Mouse (Mus musculus): Measurements from ENCODE around the gene Med13l. TPM values are rescaled to one million over a fixed set of nuclear protein-coding genes. Genes with fewer than 3 reads are reported as not detected.

The Med13l gene
- polyA plus RNA-seq, 1 experiment = 42.8 TPM

DNA sequence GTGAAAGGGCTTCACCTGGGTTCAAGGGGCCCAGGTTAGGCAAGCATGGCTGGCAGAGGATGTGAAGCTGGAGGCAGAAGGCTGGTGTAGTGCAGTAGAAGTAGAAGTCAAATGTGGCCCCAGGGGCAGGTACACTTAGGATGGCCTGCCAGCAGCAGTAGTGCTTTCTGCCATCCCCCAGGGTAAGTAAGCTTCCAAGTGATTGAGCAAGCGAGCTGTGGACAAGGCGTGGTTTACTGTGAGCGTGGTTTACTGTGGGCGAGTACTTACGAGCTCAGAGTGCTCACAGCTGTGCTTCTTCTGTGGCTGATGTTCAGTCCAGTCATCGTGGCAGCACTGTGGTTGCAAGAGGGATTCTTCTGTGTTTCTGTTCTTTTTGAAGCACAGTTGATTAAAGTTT lies 103.5 kb downstream of the Med13l start:
- no peaks in the 10 kb centered on the region for H3K36me3 ChIP-seq (ENCODE audit: control insufficient read depth, insufficient read depth, low read length)
- no peak for DNase-seq
- WGBS = 7% methylated on average over 6 of the region's 6 CpGs
- H3K27me3 ChIP-seq (ENCODE audit: control insufficient read depth, insufficient read depth, low read length) = no peaks in the 10 kb centered on the region
- H3K4me3 ChIP-seq (ENCODE audit: control insufficient read depth, insufficient read depth, low read length) = no peak overlapping the region
- no peak overlapping the region for H3K27ac ChIP-seq (ENCODE audit: control insufficient read depth, insufficient read depth, low read length)
- TF ChIP-seq POLR2A (IDR thresholded peaks at IDR 0.05; ENCODE audit: control insufficient read depth, extremely low read depth, insufficient read depth, low read length, poor library complexity) (no peak), CTCF (IDR thresholded peaks at IDR 0.05; ENCODE audit: borderline replicate concordance, control insufficient read depth, extremely low read depth, insufficient read depth, low read length, poor library complexity) (no peak)
- H3K4me1 ChIP-seq (replicated peaks; ENCODE audit: control insufficient read depth, insufficient read depth, low read length) = peaks cover 32% of the 10 kb centered on the region

DNA sequence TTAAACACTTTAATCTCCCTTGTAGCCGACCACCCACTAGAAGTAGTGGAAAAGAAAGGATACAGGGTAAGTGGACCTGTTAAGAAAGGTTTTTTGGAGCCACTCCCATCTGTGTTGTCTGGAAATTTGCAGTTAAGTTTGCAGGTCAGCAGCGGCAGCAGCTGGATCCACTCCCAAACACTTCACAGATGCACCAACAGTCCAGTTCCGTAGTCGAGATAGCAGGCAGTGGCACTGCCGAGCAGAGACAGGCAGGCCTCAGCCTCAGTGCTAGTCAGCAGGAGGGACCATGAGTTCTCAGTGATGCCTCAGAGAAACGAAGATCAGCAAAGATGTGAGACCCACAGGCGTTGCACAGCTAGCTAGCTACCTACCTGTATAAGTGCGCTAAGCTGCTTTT lies 104.5 kb downstream of the Med13l start:
- no peaks in the 10 kb centered on the region for H3K27me3 ChIP-seq (ENCODE audit: control insufficient read depth, insufficient read depth, low read length)
- WGBS = 93% methylated on average over 8 of the region's 8 CpGs
- H3K27ac ChIP-seq (ENCODE audit: control insufficient read depth, insufficient read depth, low read length) = no peak overlapping the region
- H3K4me1 ChIP-seq (replicated peaks; ENCODE audit: control insufficient read depth, insufficient read depth, low read length) = peaks cover 32% of the 10 kb centered on the region
- no peaks in the 10 kb centered on the region for H3K36me3 ChIP-seq (ENCODE audit: control insufficient read depth, insufficient read depth, low read length)
- no peak overlapping the region for H3K4me3 ChIP-seq (ENCODE audit: control insufficient read depth, insufficient read depth, low read length)
- no peak for DNase-seq
- TF ChIP-seq POLR2A (IDR thresholded peaks at IDR 0.05; ENCODE audit: control insufficient read depth, extremely low read depth, insufficient read depth, low read length, poor library complexity) (no peak), CTCF (IDR thresholded peaks at IDR 0.05; ENCODE audit: borderline replicate concordance, control insufficient read depth, extremely low read depth, insufficient read depth, low read length, poor library complexity) (no peak)

DNA sequence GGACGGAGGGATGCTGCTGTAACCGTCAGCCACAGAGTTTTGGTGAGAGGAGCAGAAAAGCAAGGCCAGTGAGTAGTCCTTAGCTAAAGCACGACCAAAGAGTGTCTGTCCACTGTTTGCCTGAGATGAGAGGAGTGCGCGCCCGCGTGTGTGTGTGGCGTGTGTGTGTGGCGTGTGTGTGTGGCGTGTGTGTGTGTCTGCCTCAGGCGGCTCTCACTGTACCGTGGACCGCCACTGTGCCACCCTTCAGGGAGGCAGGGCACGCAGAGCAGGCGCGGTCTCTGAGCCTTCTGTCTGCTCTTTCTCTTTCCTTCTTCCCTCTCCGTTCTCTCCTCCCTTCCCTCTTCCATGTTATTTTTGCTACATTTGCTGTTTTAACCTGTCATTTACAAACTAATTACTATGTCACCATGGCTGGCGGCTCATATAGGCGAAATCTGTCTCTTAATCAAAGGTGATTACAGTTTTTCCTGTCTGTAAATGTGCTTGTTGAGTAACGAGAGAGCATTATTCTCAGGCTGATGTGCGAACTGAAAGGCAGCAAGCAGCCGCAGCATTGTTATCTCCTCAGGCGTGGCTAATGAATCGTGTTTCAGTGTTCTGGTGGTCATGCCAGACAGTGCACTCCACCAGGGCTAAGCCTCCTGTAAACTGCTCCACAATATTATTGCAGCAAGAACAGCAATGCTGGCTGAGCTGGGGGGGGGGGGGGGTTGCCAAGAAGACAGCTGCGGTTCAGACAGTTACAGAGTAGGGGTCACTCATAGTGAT lies 106.1 kb downstream of the Med13l start:
- Histone ChIP-seq H3K4me3 (ENCODE audit: control insufficient read depth, insufficient read depth, low read length) (no peak overlapping the region), H3K27ac (ENCODE audit: control insufficient read depth, insufficient read depth, low read length) (no peak overlapping the region), H3K4me1 (replicated peaks; ENCODE audit: control insufficient read depth, insufficient read depth, low read length) (peaks cover 23% of the 10 kb centered on the region), H3K36me3 (ENCODE audit: control insufficient read depth, insufficient read depth, low read length) (no peaks in the 10 kb centered on the region), H3K27me3 (ENCODE audit: control insufficient read depth, insufficient read depth, low read length) (no peaks in the 10 kb centered on the region)
- DNase-seq = no peak
- no peak for TF ChIP-seq CTCF (IDR thresholded peaks at IDR 0.05; ENCODE audit: borderline replicate concordance, control insufficient read depth, extremely low read depth, insufficient read depth, low read length, poor library complexity)
- no peak for TF ChIP-seq POLR2A (IDR thresholded peaks at IDR 0.05; ENCODE audit: control insufficient read depth, extremely low read depth, insufficient read depth, low read length, poor library complexity)
- WGBS = 94% methylated on average over 25 of the region's 25 CpGs

DNA sequence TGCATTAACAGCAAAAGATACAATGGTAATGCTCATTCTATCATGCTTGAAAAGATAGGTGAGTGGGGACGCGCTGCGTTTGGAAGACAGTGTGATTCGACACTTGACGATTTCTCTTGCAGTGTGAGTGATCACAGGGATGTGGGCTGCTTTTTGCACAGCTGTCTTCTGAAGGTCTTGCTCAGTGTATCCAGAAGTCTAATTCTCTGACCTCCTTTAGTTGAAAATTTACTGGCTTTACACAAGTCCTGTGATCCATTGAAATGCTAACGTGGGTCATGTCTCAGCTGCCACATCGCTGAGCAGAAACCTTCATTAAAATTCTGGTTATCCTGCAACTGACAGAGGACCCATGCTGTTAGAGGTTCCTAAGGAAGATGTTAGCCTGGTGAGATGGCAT lies 107.4 kb downstream of the Med13l start:
- DNase-seq = no peak
- Histone ChIP-seq H3K27ac (ENCODE audit: control insufficient read depth, insufficient read depth, low read length) (no peak overlapping the region), H3K27me3 (ENCODE audit: control insufficient read depth, insufficient read depth, low read length) (no peaks in the 10 kb centered on the region), H3K4me1 (replicated peaks; ENCODE audit: control insufficient read depth, insufficient read depth, low read length) (peaks cover 20% of the 10 kb centered on the region), H3K36me3 (ENCODE audit: control insufficient read depth, insufficient read depth, low read length) (no peaks in the 10 kb centered on the region), H3K4me3 (ENCODE audit: control insufficient read depth, insufficient read depth, low read length) (no peak overlapping the region)
- 87% methylated on average over 7 of the region's 7 CpGs for WGBS
- TF ChIP-seq POLR2A (IDR thresholded peaks at IDR 0.05; ENCODE audit: control insufficient read depth, extremely low read depth, insufficient read depth, low read length, poor library complexity) (no peak), CTCF (IDR thresholded peaks at IDR 0.05; ENCODE audit: borderline replicate concordance, control insufficient read depth, extremely low read depth, insufficient read depth, low read length, poor library complexity) (no peak)

DNA sequence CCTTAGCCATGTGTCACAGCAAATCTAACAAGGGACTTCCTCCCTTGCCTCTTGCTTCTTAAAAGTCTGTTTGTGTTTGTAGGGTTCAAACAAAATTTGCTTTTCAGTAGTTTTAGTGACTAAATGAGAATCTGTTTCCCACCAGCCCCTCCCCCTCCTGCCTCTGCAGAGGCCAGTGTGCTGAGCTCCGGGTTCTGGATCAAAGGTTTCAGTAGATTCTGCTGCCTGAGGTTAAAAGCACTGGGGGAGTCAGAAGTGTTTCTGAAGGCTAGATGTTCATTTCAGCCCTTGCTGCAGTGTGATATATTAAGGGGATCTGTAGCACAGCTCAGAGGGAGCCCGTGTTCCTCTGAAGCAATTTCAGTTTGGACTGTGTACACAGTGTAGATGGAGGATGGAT lies 108.5 kb downstream of the Med13l start:
- DNase-seq = no peak
- TF ChIP-seq POLR2A (IDR thresholded peaks at IDR 0.05; ENCODE audit: control insufficient read depth, extremely low read depth, insufficient read depth, low read length, poor library complexity) = no peak
- no peak for TF ChIP-seq CTCF (IDR thresholded peaks at IDR 0.05; ENCODE audit: borderline replicate concordance, control insufficient read depth, extremely low read depth, insufficient read depth, low read length, poor library complexity)
- Histone ChIP-seq H3K4me3 (ENCODE audit: control insufficient read depth, insufficient read depth, low read length) (no peak overlapping the region), H3K27ac (ENCODE audit: control insufficient read depth, insufficient read depth, low read length) (no peak overlapping the region), H3K27me3 (ENCODE audit: control insufficient read depth, insufficient read depth, low read length) (no peaks in the 10 kb centered on the region), H3K4me1 (replicated peaks; ENCODE audit: control insufficient read depth, insufficient read depth, low read length) (peaks cover 18% of the 10 kb centered on the region), H3K36me3 (ENCODE audit: control insufficient read depth, insufficient read depth, low read length) (no peaks in the 10 kb centered on the region)
- 38% methylated on average over 2 of the region's 2 CpGs for WGBS

DNA sequence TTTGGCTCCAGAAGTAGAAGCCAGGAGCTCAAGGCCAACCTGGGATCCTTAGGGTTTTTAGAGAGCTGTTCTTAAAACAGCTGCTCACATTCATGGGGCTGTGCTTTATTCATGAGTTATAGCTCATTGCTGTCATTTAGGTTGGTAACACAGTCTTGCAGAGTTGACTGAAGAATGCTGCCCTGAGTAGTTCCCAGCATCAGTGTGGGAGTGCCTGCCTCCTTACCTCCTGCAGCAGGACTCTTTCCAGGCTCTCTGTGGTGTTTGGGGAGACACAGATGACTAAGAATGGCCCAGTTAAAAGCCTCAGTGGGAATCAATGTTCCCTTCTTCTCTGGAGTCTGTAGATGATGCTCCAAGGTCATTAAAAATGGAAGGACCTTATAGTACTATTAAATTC lies 111.6 kb downstream of the Med13l start:
- H3K4me3 ChIP-seq (ENCODE audit: control insufficient read depth, insufficient read depth, low read length) = no peak overlapping the region
- no peak for DNase-seq
- peaks cover 33% of the 10 kb centered on the region for H3K4me1 ChIP-seq (replicated peaks; ENCODE audit: control insufficient read depth, insufficient read depth, low read length)
- no peak overlapping the region for H3K27ac ChIP-seq (ENCODE audit: control insufficient read depth, insufficient read depth, low read length)
- no peak for TF ChIP-seq CTCF (IDR thresholded peaks at IDR 0.05; ENCODE audit: borderline replicate concordance, control insufficient read depth, extremely low read depth, insufficient read depth, low read length, poor library complexity)
- TF ChIP-seq POLR2A (IDR thresholded peaks at IDR 0.05; ENCODE audit: control insufficient read depth, extremely low read depth, insufficient read depth, low read length, poor library complexity) = no peak
- H3K27me3 ChIP-seq (ENCODE audit: control insufficient read depth, insufficient read depth, low read length) = no peaks in the 10 kb centered on the region
- H3K36me3 ChIP-seq (ENCODE audit: control insufficient read depth, insufficient read depth, low read length) = no peaks in the 10 kb centered on the region

DNA sequence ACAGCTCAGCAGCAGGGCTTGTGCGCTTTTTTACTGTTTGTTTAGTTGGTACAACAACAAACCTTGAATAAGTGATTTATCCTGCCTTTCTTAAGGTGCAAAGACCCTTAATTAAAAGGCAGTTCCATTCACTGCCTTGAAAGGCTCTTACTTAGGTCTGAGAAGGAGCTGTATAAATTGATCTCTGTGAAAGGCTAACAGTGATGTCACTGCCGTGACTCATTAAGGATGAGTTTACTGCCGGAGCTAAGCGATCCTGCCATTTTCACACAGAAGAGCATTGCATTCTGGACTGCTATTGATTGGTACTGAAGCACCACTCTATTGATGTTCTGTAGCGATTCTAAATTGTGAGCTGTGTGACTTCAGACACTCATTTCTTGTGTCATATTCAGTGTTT lies 113.4 kb downstream of the Med13l start:
- no peak overlapping the region for H3K27ac ChIP-seq (ENCODE audit: control insufficient read depth, insufficient read depth, low read length)
- peaks cover 45% of the 10 kb centered on the region for H3K4me1 ChIP-seq (replicated peaks; ENCODE audit: control insufficient read depth, insufficient read depth, low read length)
- WGBS = 94% methylated on average over 5 of the region's 5 CpGs

More for the DNA sequence above, 113.4 kb downstream of the Med13l start:
- DNase-seq = no peak
- no peak for TF ChIP-seq POLR2A (IDR thresholded peaks at IDR 0.05; ENCODE audit: control insufficient read depth, extremely low read depth, insufficient read depth, low read length, poor library complexity)
- TF ChIP-seq CTCF (IDR thresholded peaks at IDR 0.05; ENCODE audit: borderline replicate concordance, control insufficient read depth, extremely low read depth, insufficient read depth, low read length, poor library complexity) = no peak
- Histone ChIP-seq H3K4me3 (ENCODE audit: control insufficient read depth, insufficient read depth, low read length) (no peak overlapping the region), H3K36me3 (ENCODE audit: control insufficient read depth, insufficient read depth, low read length) (no peaks in the 10 kb centered on the region), H3K27me3 (ENCODE audit: control insufficient read depth, insufficient read depth, low read length) (no peaks in the 10 kb centered on the region)
